ENCODE assay signal across 21 mouse cellular contexts in the genomic region with DNA sequence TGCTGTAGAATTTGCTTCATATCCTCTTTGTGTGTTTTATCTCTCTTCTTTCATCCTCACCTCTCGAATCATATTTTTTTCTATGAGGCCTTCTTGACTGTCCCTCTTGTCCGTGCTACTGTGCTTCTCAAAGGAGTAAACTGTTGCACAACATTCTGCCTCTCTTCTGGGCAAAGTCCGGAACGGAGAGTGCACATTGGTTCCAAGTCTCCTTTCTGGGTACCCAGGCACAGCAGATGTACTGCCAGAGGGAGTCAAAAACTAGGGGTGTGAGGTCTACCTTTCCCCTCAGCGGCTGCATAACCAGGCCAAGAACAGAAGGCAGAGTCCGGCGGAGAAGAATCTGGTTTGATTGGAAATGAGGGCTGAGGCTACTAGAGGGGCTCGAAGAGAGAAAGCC.
"Had no signal": no experiment of that assay in that cellular context is flagged by ENCODE, and none has a peak within 500 bp of the region (broad histone marks: within the 10 kb centered on the region; RNA-seq: fewer than 3 reads in every experiment).

No protein-coding gene starts in this region.

- H3K27ac ChIP-seq: hindbrain, postnatal 0 days; kidney, postnatal 0 days; limb, embryonic 12.5 days; limb, embryonic 15.5 days; liver, embryonic 13.5 days; neural tube, embryonic 12.5 days; neural tube, embryonic 15.5 days; stomach, postnatal 0 days had no signal

- H3K9me3 ChIP-seq: limb, embryonic 12.5 days; limb, embryonic 15.5 days; liver, embryonic 13.5 days; neural tube, embryonic 12.5 days; neural tube, embryonic 15.5 days had no signal

- H3K4me3 ChIP-seq: limb, embryonic 12.5 days; limb, embryonic 15.5 days; liver, embryonic 13.5 days; neural tube, embryonic 12.5 days; neural tube, embryonic 15.5 days had no signal

- ATAC-seq: hindbrain, postnatal 0 days; inflammation-experienced regulatory T-cells, adult 6 months had no signal

- H3K9ac ChIP-seq: limb, embryonic 12.5 days; limb, embryonic 15.5 days; liver, embryonic 13.5 days; neural tube, embryonic 12.5 days; neural tube, embryonic 15.5 days had no signal

- H3K4me1 ChIP-seq: limb, embryonic 12.5 days; limb, embryonic 15.5 days; liver, embryonic 13.5 days; neural tube, embryonic 12.5 days; neural tube, embryonic 15.5 days had no signal

- DNase-seq: left cerebral cortex, postnatal 4 days; liver, embryonic 13.5 days; lung, adult 2 months; lung, postnatal 14 days; lung, postnatal 4 days; midbrain, embryonic 14.5 days; right cerebral cortex, adult 18-20 months; right cerebral cortex, postnatal 14 days; right cerebral cortex, postnatal 4 days; thymus, adult 2 months; thymus, postnatal 14 days; thymus, postnatal 4 days had no signal

- H3K27me3 ChIP-seq: limb, embryonic 12.5 days; limb, embryonic 15.5 days; liver, embryonic 13.5 days; neural tube, embryonic 12.5 days; neural tube, embryonic 15.5 days had no signal

- H3K4me2 ChIP-seq: limb, embryonic 12.5 days; limb, embryonic 15.5 days; liver, embryonic 13.5 days; midbrain, embryonic 11.5 days; neural tube, embryonic 12.5 days; neural tube, embryonic 15.5 days had no signal
